In the genomic region with DNA sequence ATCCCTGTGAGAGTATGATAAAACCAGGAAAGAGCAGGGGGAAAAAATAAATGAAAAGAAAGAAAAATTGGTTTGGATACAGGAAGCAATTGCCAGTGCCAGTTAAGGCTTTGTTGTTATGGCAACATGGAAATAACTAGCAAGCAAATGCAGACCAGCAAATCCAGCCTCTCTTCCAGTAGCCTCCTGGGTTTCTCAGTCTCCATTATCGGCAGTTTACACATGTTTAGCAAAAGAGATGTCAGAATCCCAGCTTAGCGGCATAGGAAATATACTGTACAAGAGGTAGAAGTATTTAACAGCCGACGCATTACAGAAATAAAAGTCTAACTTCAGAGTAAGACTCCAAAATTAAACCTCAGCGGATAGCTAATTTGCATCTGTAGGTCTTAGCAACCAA, we compare ENCODE assay signal across 28 mouse cellular contexts. TPM values are rescaled to one million over a fixed set of nuclear protein-coding genes. Genes with fewer than 3 reads are reported as not detected.
DNase-seq lines count a peak whose midpoint lies in the region; ATAC-seq and TF ChIP-seq lines count a peak whose summit lies in the region.
"Had no signal": no experiment of that assay in that cellular context is flagged by ENCODE, and none has a peak within 500 bp of the region (broad histone marks: within the 10 kb centered on the region; RNA-seq: fewer than 3 reads in every experiment).

No protein-coding gene starts in this region.

- H3K4me1 ChIP-seq in hindbrain, embryonic 14.5 days (replicated peaks; ENCODE audit: control insufficient read depth, insufficient read depth, low read length), result no peaks in the 10 kb centered on the region
- H3K4me1 ChIP-seq in hindbrain, embryonic 13.5 days (replicated peaks), result no peaks in the 10 kb centered on the region
- H3K4me1 ChIP-seq in midbrain, embryonic 16.5 days (ENCODE audit: control insufficient read depth, insufficient read depth, low read length), result peaks cover 9% of the 10 kb centered on the region
- H3K4me1 ChIP-seq: heart, embryonic 12.5 days; neural tube, embryonic 12.5 days had no signal

- no peak overlapping the region for H3K4me2 ChIP-seq in hindbrain, embryonic 14.5 days (replicated peaks)
- no peak overlapping the region for H3K4me2 ChIP-seq in hindbrain, embryonic 13.5 days
- peak overlapping the region; percentile 16 for H3K4me2 ChIP-seq in midbrain, embryonic 16.5 days (ENCODE audit: low read length)
- H3K4me2 ChIP-seq: heart, embryonic 12.5 days; neural tube, embryonic 12.5 days had no signal

- H3K27ac ChIP-seq in hindbrain, embryonic 14.5 days, result no peak overlapping the region
- no peak overlapping the region for H3K27ac ChIP-seq in hindbrain, embryonic 13.5 days
- peak overlapping the region; percentile 64 for H3K27ac ChIP-seq in midbrain, embryonic 16.5 days (ENCODE audit: low read length)
- H3K27ac ChIP-seq: neural tube, embryonic 12.5 days had no signal

- H3K36me3 ChIP-seq in hindbrain, embryonic 14.5 days (replicated peaks; ENCODE audit: control insufficient read depth, insufficient read depth), result no peaks in the 10 kb centered on the region
- no peaks in the 10 kb centered on the region for H3K36me3 ChIP-seq in hindbrain, embryonic 13.5 days
- H3K36me3 ChIP-seq in midbrain, embryonic 16.5 days (ENCODE audit: control insufficient read depth, insufficient read depth, low read length), result no peaks in the 10 kb centered on the region
- H3K36me3 ChIP-seq: heart, embryonic 12.5 days; neural tube, embryonic 12.5 days had no signal

- no peak for TF ChIP-seq CTCF in brain, embryonic 14.5 days (IDR thresholded peaks at IDR 0.05; ENCODE audit: borderline replicate concordance, extremely low read depth, insufficient read depth, insufficient read length)

- no peak for DNase-seq in hindbrain, embryonic 14.5 days (ENCODE audit: low spot score)
- peak; percentile 18 for DNase-seq in left cerebral cortex, adult 11 months (ENCODE audit: low spot score)
- no peak for DNase-seq in left cerebral cortex, adult 8-10 months (ENCODE audit: low spot score in 2 of 2)
- peak; percentile 73 for DNase-seq in brain, embryonic 14.5 days (ENCODE audit: low read depth)
- no peak for DNase-seq in adrenal gland, postnatal 10 days
- DNase-seq: adrenal gland, postnatal 14 days; cerebellum, adult 11-12 months; cerebellum, postnatal 14 days; embryo, embryonic 11 days; gastrocnemius, postnatal 10 days; heart, adult 11 months; heart, postnatal 14 days; kidney, adult 8-10 months; kidney, postnatal 14 days; left cerebral cortex, postnatal 4 days; liver; thymus, postnatal 25 days had no signal

- H3K4me3 ChIP-seq in hindbrain, embryonic 14.5 days (replicated peaks; ENCODE audit: low read length), result no peak overlapping the region
- H3K4me3 ChIP-seq in hindbrain, embryonic 13.5 days, result no peak overlapping the region
- H3K4me3 ChIP-seq in midbrain, embryonic 16.5 days (ENCODE audit: low read depth, low read length), result no peak overlapping the region
- H3K4me3 ChIP-seq: heart, embryonic 12.5 days; neural tube, embryonic 12.5 days had no signal

- WGBS in hindbrain, embryonic 14.5 days, result 74% methylated on average over 5 of the region's 5 CpGs
- 87% methylated on average over 5 of the region's 5 CpGs for WGBS in hindbrain, embryonic 13.5 days
- WGBS in midbrain, embryonic 16.5 days, result 55% methylated on average over 5 of the region's 5 CpGs

- H3K27me3 ChIP-seq in hindbrain, embryonic 14.5 days (ENCODE audit: control insufficient read depth, insufficient read depth, low read length), result no peaks in the 10 kb centered on the region
- no peaks in the 10 kb centered on the region for H3K27me3 ChIP-seq in hindbrain, embryonic 13.5 days
- no peaks in the 10 kb centered on the region for H3K27me3 ChIP-seq in midbrain, embryonic 16.5 days (ENCODE audit: control insufficient read depth, insufficient read depth, low read depth, low read length)
- H3K27me3 ChIP-seq: heart, embryonic 12.5 days; neural tube, embryonic 12.5 days had no signal

- no peak for TF ChIP-seq POLR2A in brain, embryonic 14.5 days (IDR thresholded peaks at IDR 0.05; ENCODE audit: borderline replicate concordance, extremely low read depth, insufficient read depth, insufficient read length, poor library complexity, severe bottlenecking)

- H3K9me3 ChIP-seq in hindbrain, embryonic 14.5 days (ENCODE audit: control insufficient read depth, low read length), result no peaks in the 10 kb centered on the region
- no peaks in the 10 kb centered on the region for H3K9me3 ChIP-seq in hindbrain, embryonic 13.5 days
- H3K9me3 ChIP-seq in midbrain, embryonic 16.5 days (replicated peaks; ENCODE audit: control insufficient read depth, low read length, poor library complexity, severe bottlenecking), result no peaks in the 10 kb centered on the region
- H3K9me3 ChIP-seq: heart, embryonic 12.5 days; neural tube, embryonic 12.5 days had no signal

- ATAC-seq in hindbrain, embryonic 14.5 days (ENCODE audit: low FRiP score), result 0 out of 2 replicates have a peak, but pooled peaks have one; percentile 41
- ATAC-seq in hindbrain, embryonic 13.5 days (ENCODE audit: low FRiP score), result no peak
- peak; percentile 79 for ATAC-seq in midbrain, embryonic 16.5 days
- ATAC-seq: inflammation-experienced regulatory T-cells, adult 6 months; lung, postnatal 0 days had no signal

- H3K9ac ChIP-seq in hindbrain, embryonic 14.5 days, result no peak overlapping the region
- no peak overlapping the region for H3K9ac ChIP-seq in hindbrain, embryonic 13.5 days
- no peak overlapping the region for H3K9ac ChIP-seq in midbrain, embryonic 16.5 days (ENCODE audit: low read depth, low read length)
- H3K9ac ChIP-seq: heart, embryonic 12.5 days; neural tube, embryonic 12.5 days had no signal

RNA-seq across cellular contexts. Expression of a gene that starts 5.9 kb away (rescaled TPM):
- 0.20 and 0.43 TPM in 2 replicates for polyA plus RNA-seq in hindbrain, embryonic 14.5 days (2014; fragmentation: Nextera tagmentation; extraction: Ambion mirVana)
- polyA plus RNA-seq in hindbrain, embryonic 13.5 days (2015; fragmentation: Nextera tagmentation; extraction: Ambion mirVana), result 0.16 and 0.38 TPM in 2 replicates
- not detected for total RNA-seq in left cerebral cortex, adult 8-10 months (2022)
- 0.08 and 0.21 TPM in 2 replicates for polyA plus RNA-seq in brain, embryonic 14.5 days (2012; rRNA removed)
- polyA plus RNA-seq in midbrain, embryonic 16.5 days (2015; fragmentation: Nextera tagmentation; extraction: Ambion mirVana), result 0.60 TPM in 1 of 2 replicates, not detected in the other
- total RNA-seq in adrenal gland, postnatal 10 days (2021), result not detected
- total RNA-seq: adrenal gland, postnatal 14 days; gastrocnemius, postnatal 10 days; heart, postnatal 14 days; layer of hippocampus, postnatal 14 days; left cerebral cortex, postnatal 4 days; megakaryocyte progenitor cell, adult 5-6 weeks; monocyte, adult 5-6 weeks had no signal
- polyA plus RNA-seq: heart, embryonic 12.5 days; inflammation-experienced regulatory T-cells, adult 6 months; liver, embryonic 16.5 days; lung, postnatal 0 days; neural tube, embryonic 12.5 days; small intestine, adult 2 months had no signal

Comparison
In these comparisons a context has a peak if more than half of its experiments do, and no peak if none do; other contexts are left out.
1. DNase-seq: peak in left cerebral cortex, adult 11 months (single experiment) and brain, embryonic 14.5 days (single experiment); none in hindbrain, embryonic 14.5 days (single experiment), left cerebral cortex, adult 8-10 months (0 of 2) and adrenal gland, postnatal 10 days (single experiment).